Mouse (Mus musculus): ENCODE data around the gene Tmem243.
"Not testable (repeated sequence)": the region's sequence is repeated elsewhere in the genome, so short reads cannot be mapped to it uniquely, and the experiment has no call there.

The Tmem243 gene

GRCm38 (mm10) chr5:9107296-9108089 is 7.0 kb downstream of the Tmem243 start:
- no peak for DNase-seq

- DNase-seq = peak; percentile 29
Measured at GRCm38 (mm10) chr5:9108490-9108889, 8.0 kb downstream of the Tmem243 start.

- DNase-seq = no peak
Measured at GRCm38 (mm10) chr5:9109582-9109981, 9.1 kb downstream of the Tmem243 start.

- DNase-seq = no peak
Measured at GRCm38 (mm10) chr5:9111285-9111684, 10.8 kb downstream of the Tmem243 start.

GRCm38 (mm10) chr5:9111759-9112158 is 11.3 kb downstream of the Tmem243 start:
- DNase-seq = peak; percentile 65

- DNase-seq = no peak
Measured at GRCm38 (mm10) chr5:9114162-9114561, 13.7 kb downstream of the Tmem243 start.

- no peak for DNase-seq
Measured at GRCm38 (mm10) chr5:9124134-9124533, 23.7 kb downstream of the Tmem243 start.

GRCm38 (mm10) chr5:9128566-9128965 is 28.1 kb downstream of the Tmem243 start:
- DNase-seq = no peak

GRCm38 (mm10) chr5:9131786-9132185 is 31.3 kb downstream of the Tmem243 start:
- no peak for DNase-seq

GRCm38 (mm10) chr5:9135588-9135987 is 35.1 kb downstream of the Tmem243 start:
- no peak for DNase-seq

GRCm38 (mm10) chr5:9140724-9141123 is 40.3 kb downstream of the Tmem243 start:
- DNase-seq = no peak

GRCm38 (mm10) chr5:9142376-9142775 is 41.9 kb downstream of the Tmem243 start:
- no peak for DNase-seq

- no peak for DNase-seq
Measured at GRCm38 (mm10) chr5:9149273-9149850, 48.9 kb downstream of the Tmem243 start.

- no peak for DNase-seq
Measured at GRCm38 (mm10) chr5:9156746-9157145, 56.3 kb downstream of the Tmem243 start.

GRCm38 (mm10) chr5:9157336-9157735 is 56.9 kb downstream of the Tmem243 start:
- no peak for DNase-seq

GRCm38 (mm10) chr5:9160831-9161455 is 60.5 kb downstream of the Tmem243 start:
- DNase-seq = peak; percentile 60

- DNase-seq = peak; percentile 94
Measured at GRCm38 (mm10) chr5:9161456-9162041, 61.1 kb downstream of the Tmem243 start, which contains the start of gene Dmtf1. Gene Dmtf1 (minus strand): TSS chr5:9161776.

GRCm38 (mm10) chr5:9162088-9162487 is 61.6 kb downstream of the Tmem243 start:
- peak; percentile 12 for DNase-seq

GRCm38 (mm10) chr5:9163411-9163810 is 62.9 kb downstream of the Tmem243 start:
- no peak for DNase-seq

- DNase-seq = not testable (repeated sequence)
Measured at GRCm38 (mm10) chr5:9165151-9165550, 64.7 kb downstream of the Tmem243 start.

- no peak for DNase-seq
Measured at GRCm38 (mm10) chr5:9166366-9166765, 65.9 kb downstream of the Tmem243 start.

- not testable (repeated sequence) for DNase-seq
Measured at GRCm38 (mm10) chr5:9169328-9170005, 69.0 kb downstream of the Tmem243 start.

GRCm38 (mm10) chr5:9173295-9173694 is 72.8 kb downstream of the Tmem243 start:
- DNase-seq = no peak
